Mouse (Mus musculus) gastrocnemius, postnatal 4 days (tissue): ENCODE results near the gene 2210016L21Rik. TPM values are rescaled to one million over a fixed set of nuclear protein-coding genes. Genes with fewer than 3 reads are reported as not detected.
"Not testable (repeated sequence)": the region's sequence is repeated elsewhere in the genome, so short reads cannot be mapped to it uniquely, and the experiment has no call there.

ENCODE experiments used
- DNase-seq, 2 experiments: peaks; one replicate each; pipeline ENCODE4 v3.0.0; 2021 to 2022; ENCODE audit warnings: low spot score in 2 of 2, mixed read lengths in 2 of 2
- long read RNA-seq, 2 experiments: library from polyadenylated mRNA; stranded (forward); transcript quantifications; one replicate each; pipeline ENCODE4 v2.0.0; 2021
- total RNA-seq, 2 experiments: library from RNA; stranded (reverse); gene quantifications; 2 replicates each; pipeline ENCODE4 v1.2.3; 2021

Gene 2210016L21Rik
- total RNA-seq = 10 to 100 TPM; 34.5 to 34.6 TPM
- long read RNA-seq, experiment 1, transcript 2210016L21Rik-201 (6 exons, 2,607 nt) = major isoform, 37 of 44 reads
- long read RNA-seq, experiment 1, partial matches to known transcripts = 4 of 44 reads
- long read RNA-seq, experiment 1, other reads (novel, unspliced or antisense) = 3 of 44 reads
- long read RNA-seq, experiment 2, transcript 2210016L21Rik-201 (6 exons, 2,607 nt) = major isoform, 33 of 38 reads
- long read RNA-seq, experiment 2, partial matches to known transcripts = 1 of 38 reads
- long read RNA-seq, experiment 2, other reads (novel, unspliced or antisense) = 2 of 38 reads

DNA sequence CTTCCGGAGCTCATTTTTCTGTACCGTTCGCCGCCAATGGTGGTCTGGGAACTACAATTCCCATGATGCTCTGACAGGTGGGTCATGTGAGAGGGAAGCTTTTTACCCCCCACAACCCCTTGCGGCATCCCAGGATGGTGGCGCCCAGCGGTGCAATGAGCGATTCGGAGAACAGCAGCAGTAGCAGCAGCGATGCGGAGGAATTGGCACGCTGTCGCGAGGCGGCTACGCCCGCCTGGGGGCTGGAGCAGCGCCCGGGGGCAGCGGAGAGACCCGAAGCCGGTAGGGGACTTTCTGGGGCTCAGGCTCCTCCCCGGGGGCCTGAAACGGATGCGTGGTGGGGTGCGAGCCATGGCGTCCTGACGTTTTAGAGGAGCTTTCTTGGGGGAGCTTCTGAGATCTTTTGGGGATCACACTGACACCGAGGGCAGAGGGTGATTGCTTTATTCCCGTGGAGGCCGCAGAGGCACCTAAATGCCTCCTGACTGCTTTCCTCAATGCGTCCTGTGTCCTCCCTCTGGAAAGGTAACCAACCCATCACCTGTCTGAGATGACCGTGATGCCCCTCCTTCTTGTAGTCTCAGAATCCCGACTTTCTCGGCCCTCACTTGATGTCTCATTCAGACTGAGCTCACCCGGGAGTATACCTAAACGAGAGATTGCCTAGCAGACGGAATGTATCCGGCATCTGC, at the start of gene 2210016L21Rik:
TSS of gene 2210016L21Rik (plus strand) at position 85 of the 692 bp plus-strand sequence.
- DNase-seq = peak; percentile 58 to 80

- DNase-seq = no peak
Observed at GRCm38 (mm10) chr5:114895542-114895941, 46.4 kb upstream of the 2210016L21Rik start.

DNA sequence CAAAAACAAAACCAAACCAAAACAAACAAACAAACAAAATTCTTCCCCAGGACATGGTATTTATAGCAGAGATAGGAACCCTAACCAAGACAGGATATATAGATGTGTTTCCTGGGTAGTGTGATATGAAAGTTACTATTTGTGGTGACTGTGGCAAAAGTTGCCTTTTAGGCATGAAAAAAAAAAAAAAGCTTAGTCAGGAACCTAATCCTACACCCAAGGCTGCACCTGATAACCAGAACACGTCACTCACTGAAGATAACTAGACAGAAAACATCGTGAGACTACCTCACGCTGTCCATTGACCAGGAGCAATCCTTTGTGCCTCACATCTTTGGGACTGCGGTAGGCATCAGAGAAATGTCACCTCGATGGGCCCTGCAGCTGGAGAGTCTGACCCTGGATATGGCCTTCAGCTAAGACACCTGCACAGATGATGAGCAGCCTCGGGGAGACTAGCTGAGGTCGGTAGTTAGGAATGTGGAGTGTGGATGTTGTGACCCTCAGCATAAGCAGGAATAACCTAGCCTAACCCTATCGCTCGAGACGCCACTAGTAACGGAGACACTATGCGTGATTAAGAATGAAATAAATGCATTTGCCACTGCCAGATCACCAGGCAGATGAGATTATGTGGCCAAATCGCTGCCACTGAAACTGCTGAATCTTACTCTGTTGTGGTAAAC, 45.1 kb upstream of the 2210016L21Rik start, which contains the start of gene Oasl2:
TSS of gene Oasl2 (plus strand) at position 249 of the 686 bp plus-strand sequence.
- DNase-seq = no peak

DNA sequence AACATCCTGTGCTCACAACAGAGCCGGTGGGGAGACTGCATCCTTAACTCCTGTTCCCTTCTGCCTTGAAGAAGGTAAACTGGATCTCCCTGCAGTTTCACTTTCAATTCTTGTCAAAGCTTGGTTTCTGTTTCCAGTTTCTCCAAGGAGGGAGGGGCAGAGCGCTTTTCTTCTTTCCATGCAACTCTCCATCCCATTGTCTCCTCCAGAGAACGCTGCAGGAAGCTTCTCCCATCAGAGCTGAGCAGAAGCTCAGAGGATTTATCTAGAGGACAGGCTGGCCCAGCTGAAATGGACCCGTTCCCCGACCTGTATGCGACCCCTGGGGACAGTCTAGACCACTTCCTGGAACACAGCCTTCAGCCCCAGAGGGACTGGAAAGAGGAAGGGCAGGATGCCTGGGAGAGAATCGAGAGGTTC, 44.6 kb upstream of the 2210016L21Rik start:
- DNase-seq = no peak

DNA sequence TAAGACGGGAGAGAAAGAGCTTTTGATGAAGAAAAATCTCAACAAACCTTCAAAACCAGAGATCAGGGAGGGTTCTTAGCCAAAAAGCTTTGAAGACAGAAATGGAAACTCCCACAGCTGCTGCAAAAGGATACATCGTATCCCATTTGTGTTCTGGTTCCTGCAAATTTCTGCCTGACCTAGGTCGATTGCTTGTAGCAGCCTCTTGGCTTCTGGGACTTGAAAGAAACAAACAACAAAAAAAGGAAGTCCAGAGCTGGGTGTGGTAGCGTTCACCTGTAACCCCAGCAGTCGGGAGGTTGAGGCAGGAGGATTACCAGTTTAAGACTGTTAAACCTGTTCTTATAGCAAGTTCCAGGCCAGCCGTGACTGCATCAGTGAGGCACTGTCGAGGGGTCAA, 43.1 kb upstream of the 2210016L21Rik start:
- DNase-seq = no peak

GRCm38 (mm10) chr5:114902413-114902812, 39.5 kb upstream of the 2210016L21Rik start:
- DNase-seq = no peak

DNA sequence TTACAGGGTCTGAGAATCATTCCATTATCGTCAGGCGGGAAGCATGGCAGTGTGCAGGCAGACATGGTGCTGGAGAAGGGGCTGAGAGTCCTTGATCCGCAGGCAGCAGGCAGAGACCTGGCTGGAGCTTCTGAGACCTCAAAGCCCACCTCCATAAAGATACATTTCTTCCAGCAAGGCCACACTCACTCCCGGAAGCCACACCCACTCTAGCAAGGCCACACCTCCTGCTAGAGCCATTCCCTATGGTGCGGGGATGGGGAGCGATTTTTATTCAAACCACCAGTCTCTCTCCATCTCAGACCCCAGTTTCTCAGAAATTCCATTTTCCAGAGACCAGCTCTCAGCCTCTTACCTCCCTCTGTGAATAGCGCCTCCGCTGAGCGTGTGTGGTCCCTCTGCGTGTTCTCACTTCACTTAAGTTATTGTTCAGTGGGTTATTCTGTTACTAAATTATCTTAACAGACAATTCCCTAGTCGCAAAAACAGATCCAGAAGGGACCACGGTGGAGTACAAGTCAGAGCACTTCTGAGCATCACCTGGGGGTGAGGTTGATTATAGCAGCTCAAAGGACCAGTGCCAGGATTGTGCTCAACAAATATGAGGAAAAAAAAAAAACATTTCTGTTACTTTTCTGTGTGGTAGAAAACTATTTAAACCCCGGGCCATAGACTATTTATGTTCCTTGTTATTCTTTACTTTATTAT, 33.2 kb upstream of the 2210016L21Rik start:
- no peak for DNase-seq

DNA sequence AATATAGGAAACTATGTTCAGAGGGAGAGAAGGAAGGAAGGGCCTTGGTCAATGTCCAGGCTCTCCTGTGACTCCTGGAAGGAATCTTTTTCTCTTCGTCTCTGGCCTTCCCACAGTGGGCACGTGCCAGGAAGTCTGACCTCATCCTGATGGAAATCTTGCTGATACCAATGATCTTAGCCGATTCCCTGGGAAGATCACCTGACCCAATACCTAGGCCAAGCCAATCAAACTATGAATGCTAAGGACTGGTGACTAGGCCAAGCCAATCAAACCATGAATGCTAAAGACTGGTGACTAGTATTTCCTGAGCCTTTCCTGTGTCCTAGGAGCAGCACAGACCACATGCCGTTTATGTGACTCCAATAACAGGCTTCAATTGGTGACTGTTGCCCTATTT, 28.3 kb upstream of the 2210016L21Rik start:
- DNase-seq = no peak

DNA sequence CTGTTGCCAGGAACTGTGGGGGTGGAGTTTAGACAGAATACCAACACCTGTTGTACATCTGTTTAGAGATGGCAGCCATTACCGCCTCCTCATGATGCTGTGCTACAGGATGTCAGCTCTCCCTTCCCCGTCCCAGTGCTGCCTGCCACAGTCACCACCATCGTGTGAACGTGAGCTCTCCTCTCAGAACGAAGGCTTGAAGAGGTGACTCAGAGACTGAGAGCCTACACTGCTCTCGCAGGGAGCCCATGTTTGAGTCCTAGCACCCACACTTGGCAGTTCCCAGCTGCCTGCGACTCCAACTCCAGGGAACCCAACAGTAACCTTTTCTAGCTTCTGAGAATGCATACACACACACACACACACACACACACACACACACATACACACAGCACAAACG, 27.1 kb upstream of the 2210016L21Rik start:
- no peak for DNase-seq

- DNase-seq = no peak
Observed at GRCm38 (mm10) chr5:114915854-114916253, 26.1 kb upstream of the 2210016L21Rik start.

DNA sequence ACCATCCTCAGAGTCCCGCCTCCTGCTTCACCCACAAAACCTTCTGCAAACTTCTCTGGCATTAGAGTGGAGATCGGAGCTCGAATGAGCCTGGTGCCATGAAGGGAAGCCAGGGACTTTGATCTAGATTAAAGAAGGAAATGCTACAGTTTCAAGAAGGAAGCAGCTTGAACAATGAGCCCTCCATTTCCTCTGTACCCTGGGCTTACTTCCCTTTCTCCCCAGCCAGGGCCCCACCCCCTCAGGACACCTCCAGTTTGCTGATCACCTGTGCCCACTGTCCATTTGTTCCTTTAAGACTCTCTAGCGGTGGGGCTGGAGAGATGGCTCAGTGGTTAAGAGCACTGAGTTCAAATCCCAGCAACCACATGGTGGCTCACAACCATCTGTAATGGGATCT, 25.2 kb upstream of the 2210016L21Rik start:
- DNase-seq = no peak

- not testable (repeated sequence) for DNase-seq
Observed at GRCm38 (mm10) chr5:114917357-114917756, 24.6 kb upstream of the 2210016L21Rik start.

DNA sequence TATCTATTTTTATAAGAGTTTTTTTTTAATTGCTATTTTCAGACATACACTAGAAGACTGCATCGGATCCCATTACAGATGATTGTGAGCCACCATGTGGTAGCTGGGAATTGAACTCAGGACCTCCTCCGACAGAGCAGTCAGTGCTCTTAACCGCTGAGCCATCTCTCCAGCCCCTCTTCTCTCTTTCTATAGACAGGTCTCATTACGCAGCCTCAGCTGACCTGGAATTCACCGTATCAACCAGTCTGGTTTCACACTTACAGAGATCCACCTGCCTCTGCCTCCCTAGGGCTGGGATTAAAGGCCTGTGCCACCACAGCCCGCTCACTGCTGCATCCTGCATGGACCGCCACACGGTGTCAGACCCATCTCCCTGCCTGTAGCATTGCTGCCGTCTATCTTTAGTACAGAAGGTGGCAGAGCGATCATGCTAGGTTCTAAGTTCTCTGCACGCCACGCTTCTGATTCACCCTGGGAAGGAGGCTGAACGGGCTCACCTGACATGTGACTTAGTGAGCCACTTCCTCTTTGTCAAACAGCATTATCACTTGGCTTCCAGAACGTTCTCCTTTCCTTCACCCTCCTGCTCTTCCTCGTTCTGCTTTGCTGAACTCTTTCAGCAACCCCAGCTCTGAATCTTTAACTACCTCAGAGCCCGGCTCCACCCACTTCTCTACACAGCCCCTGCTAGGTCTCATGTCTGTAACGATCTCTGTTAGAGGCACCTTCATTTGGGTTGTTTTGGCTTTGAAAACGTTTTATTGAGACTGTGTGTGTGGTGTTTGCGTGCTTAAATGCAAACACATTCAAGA, 20.2 kb upstream of the 2210016L21Rik start:
- DNase-seq = no peak

DNA sequence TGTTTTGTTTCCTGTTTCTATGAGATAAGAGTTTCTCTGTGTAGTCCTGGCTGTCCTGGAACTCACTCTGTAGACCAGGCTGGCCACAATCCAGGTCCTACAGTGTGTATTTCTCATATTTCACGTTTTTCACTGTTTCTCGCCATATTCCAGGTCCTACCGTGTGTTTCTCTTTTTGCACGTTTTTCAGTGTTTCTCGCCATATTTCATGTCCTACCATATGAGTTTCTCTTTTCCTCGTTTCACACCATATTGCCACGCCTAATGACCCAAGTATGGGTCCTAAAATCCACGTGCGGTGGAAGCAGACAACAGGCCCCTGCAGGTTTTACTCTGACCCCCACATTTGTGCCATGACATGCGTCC, 19.6 kb upstream of the 2210016L21Rik start:
- no peak for DNase-seq

DNA sequence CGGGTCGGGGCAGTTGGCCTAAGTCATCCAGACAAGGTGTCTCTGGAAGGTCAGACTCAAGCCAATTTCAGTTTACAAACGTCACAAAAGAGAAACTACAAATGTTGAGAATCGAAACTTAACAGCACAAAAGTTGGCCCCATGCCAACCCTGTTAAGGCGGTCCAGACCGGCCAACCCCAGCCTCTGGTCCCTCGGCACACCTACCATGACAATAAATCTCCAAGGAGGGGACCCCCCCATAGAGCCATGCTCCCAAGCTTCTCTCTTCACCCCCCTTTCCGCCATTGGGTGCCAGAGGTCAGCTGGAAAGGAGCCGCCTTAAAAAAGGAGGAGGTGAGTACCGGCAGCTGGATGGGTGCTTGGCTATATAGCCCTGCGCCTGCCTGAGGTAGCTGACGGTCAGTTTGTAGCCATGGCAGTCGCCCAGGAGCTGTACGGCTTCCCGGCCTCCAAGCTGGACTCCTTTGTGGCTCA, 18.9 kb upstream of the 2210016L21Rik start, which contains the start of gene Oasl1:
TSS of gene Oasl1 (plus strand) at position 243 of the 476 bp plus-strand sequence.
- DNase-seq = peak in 1 of 2 experiments; percentile 57

- no peak for DNase-seq
Observed at GRCm38 (mm10) chr5:114926153-114926684, 15.7 kb upstream of the 2210016L21Rik start.

DNA sequence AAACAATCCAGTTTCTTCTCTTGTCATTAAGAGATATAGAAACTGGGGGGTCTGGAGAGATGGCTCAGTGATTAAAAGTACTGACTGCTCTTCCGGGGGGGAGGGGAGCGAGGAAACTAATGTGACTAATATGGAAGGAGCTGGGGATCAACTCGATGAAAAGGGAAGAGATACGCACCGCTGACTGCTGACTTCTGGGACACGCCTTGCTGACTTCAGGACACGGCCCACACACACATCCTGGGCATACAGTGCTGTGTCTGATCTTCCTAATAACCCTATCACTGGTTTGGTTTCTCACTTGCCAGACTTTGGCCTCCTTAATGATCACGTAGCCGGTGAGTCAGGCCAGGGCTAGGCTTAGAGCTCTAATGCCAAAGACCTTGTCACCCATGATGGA, 15.2 kb upstream of the 2210016L21Rik start:
- no peak for DNase-seq

- no peak for DNase-seq
Observed at GRCm38 (mm10) chr5:114931626-114932025, 10.3 kb upstream of the 2210016L21Rik start.

- DNase-seq = no peak
Observed at GRCm38 (mm10) chr5:114933206-114933605, 8.8 kb upstream of the 2210016L21Rik start.

GRCm38 (mm10) chr5:114935838-114936237, 6.1 kb upstream of the 2210016L21Rik start:
- no peak for DNase-seq
